8 mouse cellular contexts compared by ENCODE assay signal in genomic region chr4:141599251-141600141, GRCm38 (mm10). TPM values are rescaled to one million over a fixed set of nuclear protein-coding genes. Genes with fewer than 3 reads are reported as not detected.
DNase-seq lines count a peak whose midpoint lies in the region; ATAC-seq lines count a peak whose summit lies in the region.

No protein-coding gene starts in this region.

- peaks cover 27% of the 10 kb centered on the region for H3K4me1 ChIP-seq in embryonic facial prominence, embryonic 12.5 days
- peaks cover 14% of the 10 kb centered on the region for H3K4me1 ChIP-seq in hindbrain, embryonic 14.5 days (replicated peaks; ENCODE audit: control insufficient read depth, insufficient read depth, low read length)

- peak overlapping the region; percentile 91 for H3K4me2 ChIP-seq in embryonic facial prominence, embryonic 12.5 days (replicated peaks)
- H3K4me2 ChIP-seq in hindbrain, embryonic 14.5 days (replicated peaks): peak overlapping the region; percentile 88

- H3K27ac ChIP-seq in embryonic facial prominence, embryonic 12.5 days: peak overlapping the region; percentile 73
- H3K27ac ChIP-seq in hindbrain, embryonic 14.5 days: peak overlapping the region; percentile 38; the same call in 1 of the 2 replicates

- no peaks in the 10 kb centered on the region for H3K9me3 ChIP-seq in embryonic facial prominence, embryonic 12.5 days
- H3K9me3 ChIP-seq in hindbrain, embryonic 14.5 days (ENCODE audit: control insufficient read depth, low read length): no peaks in the 10 kb centered on the region

- H3K27me3 ChIP-seq in embryonic facial prominence, embryonic 12.5 days: no peaks in the 10 kb centered on the region
- no peaks in the 10 kb centered on the region for H3K27me3 ChIP-seq in hindbrain, embryonic 14.5 days (ENCODE audit: control insufficient read depth, insufficient read depth, low read length)

- peaks cover 15% of the 10 kb centered on the region for H3K36me3 ChIP-seq in embryonic facial prominence, embryonic 12.5 days
- H3K36me3 ChIP-seq in hindbrain, embryonic 14.5 days (replicated peaks; ENCODE audit: control insufficient read depth, insufficient read depth): peaks cover 6% of the 10 kb centered on the region; the same call in 1 of the 2 replicates

- WGBS in embryonic facial prominence, embryonic 12.5 days: under 1% methylated on average over 44 of the region's 57 CpGs
- under 1% methylated on average over 51 of the region's 57 CpGs for whole genome bisulfite sequencing in hindbrain, embryonic 14.5 days

- H3K4me3 ChIP-seq in embryonic facial prominence, embryonic 12.5 days: peak overlapping the region; percentile 66
- peak overlapping the region; percentile 66 for H3K4me3 ChIP-seq in hindbrain, embryonic 14.5 days (replicated peaks; ENCODE audit: low read length)

- H3K9ac ChIP-seq in embryonic facial prominence, embryonic 12.5 days: peak overlapping the region; percentile 83
- H3K9ac ChIP-seq in hindbrain, embryonic 14.5 days: peak overlapping the region; percentile 81

- ATAC-seq in embryonic facial prominence, embryonic 12.5 days (ENCODE audit: insufficient number of reproducible peaks, insufficient read depth, low FRiP score, low TSS enrichment): 0 out of 2 replicates have a peak, but pooled peaks have one; percentile 13
- ATAC-seq in hindbrain, embryonic 14.5 days (ENCODE audit: low FRiP score): peak; percentile 28; the same call in 1 of the 2 replicates

- peak; percentile 43 for DNase-seq in right cerebral cortex, postnatal 4 days
- DNase-seq in right cerebral cortex, adult 18-20 months: no peak
- peak; percentile 36 for DNase-seq in hindbrain, embryonic 14.5 days (ENCODE audit: low spot score)
- DNase-seq in lung, postnatal 10 days: peak; percentile 44
- no peak for DNase-seq in right cerebral cortex, postnatal 14 days
- no peak for DNase-seq in right cerebral cortex, postnatal 25 days
- DNase-seq in urinary bladder, postnatal 10 days (ENCODE audit: low spot score): no peak

RNA-seq across cellular contexts. Expression of gene Fblim1, which starts 6.4 kb away (rescaled TPM):
- 71.3 and 77.2 TPM in 2 replicates for polyA plus RNA-seq in embryonic facial prominence, embryonic 12.5 days (2016; fragmentation: Nextera tagmentation; extraction: Ambion mirVana)
- 41.3 and 43.6 TPM in 2 replicates for polyA plus RNA-seq in hindbrain, embryonic 14.5 days (2014; fragmentation: Nextera tagmentation; extraction: Ambion mirVana)

RNA-seq across cellular contexts. Expression of gene Tmem82, which starts 18.9 kb away (rescaled TPM):
- polyA plus RNA-seq in embryonic facial prominence, embryonic 12.5 days (2016; fragmentation: Nextera tagmentation; extraction: Ambion mirVana): 0.54 and 0.56 TPM in 2 replicates
- polyA plus RNA-seq in hindbrain, embryonic 14.5 days (2014; fragmentation: Nextera tagmentation; extraction: Ambion mirVana): 0.17 TPM in 1 of 2 replicates, not detected in the other

RNA-seq across cellular contexts. Expression of gene Slc25a34, which starts 24.1 kb away (rescaled TPM):
- polyA plus RNA-seq in embryonic facial prominence, embryonic 12.5 days (2016; fragmentation: Nextera tagmentation; extraction: Ambion mirVana): not detected in 2 replicates
- not detected in 2 replicates for polyA plus RNA-seq in hindbrain, embryonic 14.5 days (2014; fragmentation: Nextera tagmentation; extraction: Ambion mirVana)

Comparison
In these comparisons a context has a peak if more than half of its experiments do, and no peak if none do; other contexts are left out.
1. DNase-seq: peak in right cerebral cortex, postnatal 4 days (single experiment), hindbrain, embryonic 14.5 days (single experiment) and lung, postnatal 10 days (single experiment); none in right cerebral cortex, adult 18-20 months (single experiment), right cerebral cortex, postnatal 14 days (single experiment), right cerebral cortex, postnatal 25 days (single experiment) and urinary bladder, postnatal 10 days (single experiment).